Mouse (Mus musculus) hematopoietic stem cell, adult 5-6 weeks (primary cell): ENCODE measurements at regions not wholly inside any gene's neighbourhood (a gene's known extent, or its start where the extent isn't known, plus 50 kb on each side); places are given as distances from the start of the nearest gene placed in this dataset.
A peak's percentile ranks its signal among the peaks of the same experiment; 100 is the strongest.
"Not testable (repeated sequence)": the region's sequence is repeated elsewhere in the genome, so short reads cannot be mapped to it uniquely, and the experiment has no call there.

ENCODE experiments used
- ATAC-seq, 2 experiments: fragments of 125-278 bp in 1 of 2; replicated peaks in 1 of 2; 2 replicates each; pipeline ENCODE4 v1.8.0; 2016 to 2017; ENCODE audit warnings: inconsistent platforms in 2 of 2, mild to moderate bottlenecking in 2 of 2, moderate number of reproducible peaks in 2 of 2, low read depth in 1 of 2, moderate TSS enrichment in 1 of 2; ENCODE audit not compliant: low FRiP score in 2 of 2, poor library complexity in 2 of 2, severe bottlenecking in 2 of 2, insufficient read depth in 1 of 2, low TSS enrichment in 1 of 2

- ATAC-seq: no peak
Measured at GRCm38 (mm10) chr8:39833251-39833650, 841.6 kb upstream of the Adam24 start.

GRCm38 (mm10) chr8:39846854-39847253 lies 828.0 kb upstream of the Adam24 start:
- ATAC-seq: no peak

DNA sequence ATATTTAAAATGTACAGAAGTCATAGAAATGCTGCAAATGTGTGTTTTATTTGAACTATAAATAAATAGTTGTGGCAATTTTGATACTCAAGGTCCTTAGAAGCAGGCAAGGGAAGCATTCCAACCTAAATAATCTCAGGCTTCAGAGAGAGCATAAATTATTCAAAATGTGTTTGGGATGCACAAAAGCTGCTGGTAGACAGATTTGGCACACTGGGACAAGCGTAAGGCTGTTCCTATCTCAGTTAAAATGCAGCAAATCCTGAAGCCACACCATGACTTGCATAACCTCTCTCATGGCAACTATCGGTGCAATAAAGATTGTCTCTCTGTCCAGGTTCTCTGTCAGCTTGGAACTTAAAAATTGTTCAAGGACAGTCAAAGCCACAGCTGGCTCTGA lies 812.3 kb upstream of the Adam24 start:
- no peak for ATAC-seq

DNA sequence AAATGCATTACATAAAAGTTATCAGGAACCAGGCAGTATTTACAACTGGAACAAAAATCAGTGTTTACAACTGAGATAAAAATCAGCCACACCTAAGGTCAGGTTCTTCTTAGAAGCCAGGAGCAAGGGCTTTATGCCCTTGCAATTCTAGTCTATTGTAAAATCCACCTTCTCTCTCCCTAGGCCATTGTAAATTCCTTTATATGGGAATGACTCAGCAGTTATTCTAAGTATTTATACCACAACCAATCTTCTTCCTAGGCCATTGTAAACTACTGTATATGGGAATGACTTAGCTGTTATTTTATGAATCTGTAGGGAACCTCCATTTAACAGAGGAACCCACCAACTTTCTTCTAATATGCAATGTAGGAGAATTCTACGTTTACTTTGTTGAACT lies 772.6 kb upstream of the Adam24 start:
- ATAC-seq: no peak

DNA sequence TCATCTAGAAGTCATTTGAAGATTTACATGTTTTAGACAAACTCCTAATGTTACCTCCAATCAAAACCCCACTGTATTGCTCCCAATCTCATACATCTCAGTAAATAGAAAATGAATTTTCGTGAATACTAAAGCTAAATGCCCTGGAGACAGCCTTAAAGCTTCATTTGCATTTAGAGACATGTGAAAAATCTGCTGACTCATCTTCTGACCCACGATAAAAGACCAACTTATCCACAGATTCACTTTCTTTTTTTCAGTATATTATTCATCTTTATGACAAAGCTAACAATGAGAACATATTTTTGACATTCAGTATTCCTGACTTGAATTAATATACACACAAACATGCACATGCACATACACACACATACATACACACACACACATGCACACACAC lies 762.0 kb upstream of the Adam24 start:
- ATAC-seq: peak in 1 of 2 experiments; percentile 46; a peak in 1 of 4 replicates

- ATAC-seq: no peak
Measured at GRCm38 (mm10) chr8:39921336-39921735, 753.5 kb upstream of the Adam24 start.

- no peak for ATAC-seq
Measured at GRCm38 (mm10) chr8:39923741-39924140, 751.1 kb upstream of the Adam24 start.

DNA sequence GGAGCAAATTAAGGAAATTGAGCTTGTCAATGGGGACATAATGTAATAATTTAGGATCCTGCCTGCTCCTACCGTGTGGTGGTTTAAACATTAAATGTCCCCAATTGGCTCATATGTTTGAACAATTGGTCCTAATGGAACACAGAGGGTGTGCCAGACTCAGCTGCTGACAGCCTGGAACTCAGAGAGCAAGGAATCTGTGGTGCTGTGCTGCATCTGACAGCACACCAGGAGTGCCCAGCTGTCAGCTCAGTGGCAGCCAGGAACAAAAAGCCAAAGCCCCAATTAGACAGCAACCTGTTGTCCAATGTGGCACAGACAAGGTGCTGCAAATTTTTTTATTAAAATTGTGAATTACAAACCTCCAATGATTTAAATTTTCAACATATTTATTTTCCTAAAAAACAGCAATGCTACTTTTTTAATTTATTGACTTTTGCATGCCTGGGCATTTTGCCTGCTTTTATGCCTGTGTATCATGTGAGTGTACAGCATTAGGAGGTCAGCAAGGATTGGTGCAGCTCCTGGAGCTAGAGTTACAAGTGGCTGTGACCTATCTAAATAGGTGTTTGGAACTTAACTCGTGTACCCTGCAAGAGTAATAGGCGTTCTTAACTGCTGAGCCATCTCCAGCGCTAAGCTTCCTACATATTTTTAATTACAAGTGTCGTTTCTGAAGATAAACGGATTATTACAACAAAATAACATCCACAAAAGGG lies 724.5 kb upstream of the Adam24 start:
- ATAC-seq: no peak

- ATAC-seq: no peak
Measured at GRCm38 (mm10) chr8:39954497-39954896, 720.4 kb upstream of the Adam24 start.

DNA sequence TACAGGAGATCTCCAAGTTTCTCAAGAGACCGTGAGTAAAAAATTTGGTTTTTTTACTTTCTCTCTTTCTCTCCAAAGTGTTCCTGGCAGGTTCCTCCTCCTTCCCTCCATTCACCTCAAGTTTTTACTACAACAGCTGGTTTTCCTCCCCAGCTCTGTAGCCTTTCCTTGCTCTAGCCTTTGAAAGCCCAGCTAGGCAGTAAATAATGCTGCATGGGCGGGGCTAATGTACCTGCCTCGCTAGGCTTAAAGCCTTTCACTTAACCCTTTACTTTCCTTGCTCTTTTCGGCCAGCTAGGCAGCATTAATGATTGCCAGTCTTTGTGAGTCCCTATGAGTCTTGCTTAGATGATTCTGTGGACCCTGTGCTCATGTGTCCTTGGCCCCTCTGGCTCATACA lies 720.0 kb upstream of the Adam24 start:
- 0 out of 4 replicates have a peak, but pooled peaks of 1 of the 2 experiments have one; percentile 29 for ATAC-seq

- ATAC-seq: no peak
Measured at GRCm38 (mm10) chr8:40005207-40005837, 669.6 kb upstream of the Adam24 start.

GRCm38 (mm10) chr8:40019281-40019943 lies 655.5 kb upstream of the Adam24 start:
- no peak for ATAC-seq

- ATAC-seq: no peak
Measured at GRCm38 (mm10) chr8:40064145-40064544, 610.7 kb upstream of the Adam24 start.

DNA sequence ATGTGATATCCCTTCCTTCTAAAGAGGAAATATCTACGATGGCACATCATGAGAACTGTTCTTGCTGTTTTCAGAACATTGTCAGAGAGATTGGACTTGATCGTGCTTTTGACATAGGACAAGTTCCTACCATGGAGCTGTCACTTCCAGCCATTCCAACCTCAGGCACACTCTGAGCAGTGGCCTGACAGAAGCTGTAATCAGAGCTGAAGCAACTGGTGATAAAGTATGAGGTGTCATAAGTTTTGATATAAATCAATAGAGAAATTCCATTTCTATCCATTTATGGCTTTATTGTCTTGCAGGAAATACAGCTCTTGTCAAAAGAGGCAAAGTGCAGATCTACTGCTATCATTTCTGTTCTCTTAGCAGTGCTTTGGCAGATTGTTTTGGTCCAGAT lies 603.7 kb upstream of the Adam24 start:
- ATAC-seq: no peak

- not testable (repeated sequence) for ATAC-seq
Measured at GRCm38 (mm10) chr8:40080976-40081375, 593.9 kb upstream of the Adam24 start.

DNA sequence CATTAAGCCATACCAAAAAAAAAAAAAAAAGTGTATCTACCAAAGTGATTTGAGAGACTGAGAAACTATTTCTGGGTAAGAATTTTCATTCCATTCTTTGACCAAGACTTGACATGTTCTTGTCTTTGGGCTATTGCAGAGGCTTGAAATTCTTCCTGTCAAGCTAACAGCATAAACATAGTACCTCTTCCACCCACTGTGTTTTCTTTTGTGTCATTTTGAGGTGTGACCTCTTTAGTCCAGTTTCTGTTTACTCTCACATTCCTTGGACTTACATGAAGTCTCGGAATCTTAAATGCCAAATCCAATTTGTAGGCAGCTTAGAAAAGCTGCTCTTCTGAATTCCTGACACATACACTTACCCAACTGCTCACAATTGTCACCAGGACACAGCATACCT lies 590.7 kb upstream of the Adam24 start:
- ATAC-seq: no peak

DNA sequence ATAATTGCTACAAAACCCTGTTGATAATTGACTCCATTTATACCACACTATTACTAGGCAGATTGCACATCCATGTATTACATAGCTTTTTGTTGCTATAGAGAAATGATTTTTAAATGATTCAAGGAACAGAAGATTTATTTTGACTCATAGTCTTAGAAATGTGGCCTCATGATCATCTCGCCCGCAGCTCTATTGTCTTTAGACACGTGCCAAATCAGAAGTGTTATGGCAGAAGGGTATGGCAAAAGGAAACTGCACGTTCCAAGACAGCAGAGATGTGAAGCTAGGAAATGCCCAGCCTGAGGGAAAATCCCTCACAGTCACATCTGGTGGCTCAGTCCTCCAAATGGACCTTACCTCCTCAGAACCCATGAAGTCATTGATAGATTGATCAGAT lies 585.5 kb upstream of the Adam24 start:
- ATAC-seq: no peak

DNA sequence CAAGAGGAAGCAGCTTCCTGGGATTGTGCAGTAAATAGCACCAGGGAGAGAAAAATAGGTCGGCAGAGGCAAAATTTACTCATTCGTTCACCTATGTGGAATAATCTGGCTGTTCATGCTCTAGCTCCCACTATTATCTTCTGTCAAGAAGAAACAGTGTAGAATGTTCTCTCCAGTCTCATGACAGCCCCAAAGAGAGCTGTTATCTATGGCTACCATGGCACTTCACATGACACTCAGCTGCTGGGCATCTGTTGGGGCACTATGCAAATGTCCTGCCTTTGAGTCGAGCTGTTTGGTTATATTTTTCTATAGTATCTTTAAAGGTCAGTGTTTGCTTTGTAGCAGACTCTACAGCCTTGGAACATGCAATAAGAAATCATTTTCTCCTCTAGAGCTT lies 550.5 kb upstream of the Adam24 start:
- no peak for ATAC-seq
